Mouse (Mus musculus) midbrain, embryonic 11.5 days (tissue): Measurements from ENCODE around the gene Prc1. TPM values are rescaled to one million over a fixed set of nuclear protein-coding genes. Genes with fewer than 3 reads are reported as not detected.
A peak's percentile ranks its signal among the peaks of the same experiment; 100 is the strongest.
"Not testable (repeated sequence)": the region's sequence is repeated elsewhere in the genome, so short reads cannot be mapped to it uniquely, and the experiment has no call there.

ENCODE experiments used
- ATAC-seq: fragments of 200-750 bp; cut with Nextera tagmentation; 2 replicates; pipeline ENCODE4 v1.8.0; 2017; ENCODE audit warnings: moderate TSS enrichment, moderate library complexity; ENCODE audit not compliant: low FRiP score
- DNase-seq: peaks from one replicate; pipeline ENCODE4 v3.0.0; 2015; ENCODE audit warnings: low spot score; ENCODE audit errors: missing footprints
- H3K27ac ChIP-seq: fragments of 300-500 bp; sonication (generic); 2 replicates; pipeline ENCODE4 v1.5.1; 2014; ENCODE audit warnings: low read depth, low read length
- H3K27me3 ChIP-seq: fragments of 300-500 bp; sonication (generic); 2 replicates; pipeline ENCODE4 v1.6.1; 2014; ENCODE audit warnings: mild to moderate bottlenecking, low read length, moderate library complexity, mixed read lengths; ENCODE audit not compliant: control insufficient read depth, insufficient read depth
- H3K36me3 ChIP-seq: fragments of 300-500 bp; sonication (generic); 2 replicates; pipeline ENCODE4 v1.6.1; 2014; ENCODE audit warnings: mild to moderate bottlenecking, low read length, moderate library complexity, mixed read lengths; ENCODE audit not compliant: control insufficient read depth, insufficient read depth
- H3K4me1 ChIP-seq: fragments of 300-500 bp; sonication (generic); 2 replicates; pipeline ENCODE4 v1.6.1; 2014; ENCODE audit warnings: low read length; ENCODE audit not compliant: control insufficient read depth, insufficient read depth
- H3K4me2 ChIP-seq: fragments of 300-500 bp; sonication (generic); 2 replicates; pipeline ENCODE4 v1.6.1; 2014; ENCODE audit warnings: mild to moderate bottlenecking, moderate library complexity
- H3K4me3 ChIP-seq: fragments of 300-500 bp; sonication (generic); 2 replicates; pipeline ENCODE4 v1.5.1; 2014; ENCODE audit warnings: low read depth, low read length
- H3K9ac ChIP-seq: fragments of 300-500 bp; sonication (generic); 2 replicates; pipeline ENCODE4 v1.6.1; 2014; ENCODE audit warnings: low read length
- H3K9me3 ChIP-seq: fragments of 300-500 bp; sonication (generic); 2 replicates; pipeline ENCODE4 v1.6.1; 2016; ENCODE audit warnings: low read length; ENCODE audit not compliant: control insufficient read depth
- WGBS: fragments of 180-500 bp; shearing (Covaris S2); extraction: QIAGEN DNeasy Blood & Tissue Kit; methylation state at CpG from one replicate; pipeline ENCODE4 v1.1.7; 2014; 5-methylcytosine and 5-hydroxymethylcytosine counted together
- polyA plus RNA-seq: library from polyadenylated mRNA; unstranded; fragments of >200 nt; fragmentation: Nextera tagmentation; extraction: Ambion mirVana; gene quantifications from 2 replicates; pipeline ENCODE4 v1.2.1, GENCODE M21; 2014

The Prc1 gene
- polyA plus RNA-seq, 1 experiment from 2014 or later: 232 TPM

GRCm38 (mm10) chr7:80319846-80320496 is 25.7 kb downstream of the Prc1 start:
- Histone ChIP-seq H3K27ac (no peak overlapping the region), H3K27me3 (no peaks in the 10 kb centered on the region), H3K4me2 (no peak overlapping the region), H3K9ac (no peak overlapping the region), H3K4me3 (no peak overlapping the region), H3K9me3 (no peaks in the 10 kb centered on the region), H3K4me1 (peaks cover 9% of the 10 kb centered on the region; the same call in 1 of the 2 replicates), H3K36me3 (peaks cover 12% of the 10 kb centered on the region)
- DNase-seq (no peak), ATAC-seq (no peak)
- WGBS: 87% methylated on average over 19 of the region's 19 CpGs

GRCm38 (mm10) chr7:80323336-80323735 is 29.1 kb downstream of the Prc1 start:
- Histone ChIP-seq H3K4me2 (peak overlapping the region; percentile 69), H3K27me3 (no peaks in the 10 kb centered on the region), H3K4me1 (peaks cover 9% of the 10 kb centered on the region; the same call in 1 of the 2 replicates), H3K9ac (peak overlapping the region; percentile 84), H3K36me3 (peaks cover 23% of the 10 kb centered on the region), H3K9me3 (no peaks in the 10 kb centered on the region), H3K4me3 (peak overlapping the region; percentile 64), H3K27ac (no peak overlapping the region)
- WGBS: 27% methylated on average over 8 of the region's 8 CpGs
- ATAC-seq: no peak
- no peak for DNase-seq

DNA sequence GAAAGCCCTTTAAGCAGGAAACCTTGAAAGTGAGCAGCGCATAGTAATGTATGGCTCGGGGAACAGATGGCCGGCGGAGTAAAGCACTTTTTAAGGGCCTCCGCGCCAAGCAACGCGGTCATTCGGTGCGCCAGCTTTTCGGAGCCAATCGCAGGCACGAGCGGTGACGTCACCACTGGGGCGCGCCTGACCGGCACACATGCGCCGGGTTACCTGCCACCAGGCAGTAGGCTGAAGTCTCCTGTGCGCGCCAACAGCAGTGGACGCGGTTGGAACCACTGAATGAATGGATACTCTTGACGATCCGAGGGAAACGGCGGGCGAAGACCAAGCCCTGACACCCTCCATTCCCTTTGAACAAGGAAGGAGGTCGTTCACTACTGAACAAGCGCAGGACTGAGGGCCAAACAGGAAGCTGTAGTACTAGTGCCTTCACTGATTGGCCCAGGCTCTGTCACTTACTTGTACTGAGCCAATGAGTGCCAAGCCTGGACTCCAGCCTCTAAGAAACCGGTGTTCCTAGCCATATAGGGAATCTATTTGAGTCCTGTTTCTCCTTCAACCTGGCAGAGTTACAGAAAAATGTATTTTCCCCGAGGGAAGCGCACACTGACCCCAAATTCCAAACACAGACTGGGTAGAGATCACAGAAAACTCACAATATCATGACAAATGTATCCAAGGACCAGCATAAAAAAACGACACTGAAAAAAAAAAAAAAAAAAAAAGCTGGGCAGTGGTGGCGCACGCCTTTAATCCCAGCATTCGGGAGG is 30.0 kb downstream of the Prc1 start, which contains the start of gene Rccd1:
Rccd1 (minus strand) TSS at position 412 of the 773 bp plus-strand sequence.
- WGBS: 3% methylated on average over 38 of the region's 38 CpGs
- peaks cover 26% of the 10 kb centered on the region for H3K36me3 ChIP-seq

DNA sequence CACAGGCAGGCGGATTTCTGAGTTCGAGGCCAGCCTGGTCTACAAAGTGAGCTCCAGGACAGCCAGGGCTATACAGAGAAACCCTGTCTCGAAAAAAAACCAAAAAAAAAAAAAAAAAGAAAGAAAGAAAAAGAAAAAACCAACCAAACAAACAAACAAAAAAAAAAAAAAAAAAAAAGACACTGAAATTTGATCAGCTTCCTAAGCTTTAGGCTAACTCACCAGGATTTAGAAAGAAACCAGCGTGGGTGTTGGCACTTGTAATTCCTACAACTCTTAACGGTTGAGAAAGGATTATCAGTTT is 30.5 kb downstream of the Prc1 start:
- Histone ChIP-seq H3K36me3 (peaks cover 30% of the 10 kb centered on the region), H3K4me2 (peak overlapping the region; percentile 69)
- not testable (repeated sequence) for H3K9ac ChIP-seq, H3K27ac ChIP-seq, H3K27me3 ChIP-seq, ATAC-seq, DNase-seq, H3K4me1 ChIP-seq, H3K9me3 ChIP-seq, H3K4me3 ChIP-seq
- WGBS: 55% methylated on average over 5 of the region's 5 CpGs

More for the DNA sequence above, 30.0 kb downstream of the Prc1 start, which contains the start of gene Rccd1:
- peak within 1 kb of the TSS; percentile 84 for H3K9ac ChIP-seq
- peak within 1 kb of the TSS; percentile 69 for H3K4me2 ChIP-seq
- peak within 1 kb of the TSS; percentile 64 for H3K4me3 ChIP-seq
- DNase-seq: peak; percentile 99
- H3K9me3 ChIP-seq: no peaks in the 10 kb centered on the region
- H3K4me1 ChIP-seq: peaks cover 9% of the 10 kb centered on the region; the same call in 1 of the 2 replicates
- H3K27me3 ChIP-seq: no peaks in the 10 kb centered on the region
- peak; percentile 99 for ATAC-seq
- H3K27ac ChIP-seq: peak within 1 kb of the TSS; percentile 69

DNA sequence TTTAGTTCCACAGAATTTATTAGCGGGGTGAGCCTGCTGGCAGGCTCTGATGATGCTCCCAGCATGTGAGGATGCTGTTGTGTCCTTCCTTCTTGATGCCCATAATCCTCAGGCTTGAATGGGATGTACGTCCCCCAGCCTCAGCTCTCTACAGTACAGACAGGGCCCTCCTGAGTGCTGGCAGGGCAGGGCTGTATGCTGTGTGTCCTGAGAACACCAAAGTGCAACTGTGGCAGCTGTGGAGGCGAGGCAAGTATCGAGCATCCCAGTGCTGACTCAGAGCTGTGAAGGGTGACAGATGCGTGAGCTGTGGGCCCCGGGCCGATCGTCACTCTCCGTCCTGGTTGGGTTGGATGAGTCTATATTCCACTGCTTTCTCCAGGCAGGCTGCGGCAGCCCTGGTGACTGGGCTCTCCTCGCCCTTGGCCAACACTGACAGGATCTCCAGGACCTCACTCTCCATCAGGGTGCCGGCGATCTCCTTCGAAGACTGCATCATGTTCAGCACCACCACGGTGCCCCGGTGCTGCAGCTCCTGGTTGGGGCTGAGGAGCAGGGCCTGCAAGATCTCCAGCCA is 31.1 kb downstream of the Prc1 start:
- 94% methylated on average over 16 of the region's 16 CpGs for WGBS
- Histone ChIP-seq H3K9ac (no peak overlapping the region), H3K4me2 (no peak overlapping the region), H3K9me3 (no peaks in the 10 kb centered on the region), H3K36me3 (peaks cover 29% of the 10 kb centered on the region), H3K4me1 (peaks cover 9% of the 10 kb centered on the region; the same call in 1 of the 2 replicates), H3K4me3 (no peak overlapping the region), H3K27me3 (no peaks in the 10 kb centered on the region), H3K27ac (no peak overlapping the region)
- no peak for DNase-seq
- ATAC-seq: no peak

DNA sequence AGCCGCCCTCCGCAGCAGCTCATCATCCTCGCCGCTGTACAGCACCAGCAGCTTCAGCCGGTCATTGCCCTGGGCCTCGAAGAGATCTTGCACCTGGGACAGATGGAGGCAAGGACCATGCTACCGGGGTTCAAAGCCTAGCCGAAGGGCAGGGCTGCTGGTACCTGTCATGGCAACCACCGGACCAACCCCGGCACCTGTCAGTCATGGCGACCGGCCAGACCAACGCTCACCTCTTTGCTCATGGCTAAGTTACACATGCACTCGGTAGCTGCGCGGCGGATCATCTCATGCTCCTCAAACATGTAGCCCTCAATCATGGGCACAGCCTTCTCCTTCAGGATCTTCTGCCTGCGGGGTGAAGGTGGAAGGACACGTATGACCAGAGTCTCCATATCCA is 31.8 kb downstream of the Prc1 start:
- 96% methylated on average over 19 of the region's 19 CpGs for WGBS
- H3K27ac ChIP-seq: no peak overlapping the region
- no peak overlapping the region for H3K9ac ChIP-seq
- peaks cover 35% of the 10 kb centered on the region for H3K36me3 ChIP-seq
- no peaks in the 10 kb centered on the region for H3K9me3 ChIP-seq
- H3K4me1 ChIP-seq: peaks cover 9% of the 10 kb centered on the region; the same call in 1 of the 2 replicates
- DNase-seq (no peak), ATAC-seq (no peak)
- H3K27me3 ChIP-seq: no peaks in the 10 kb centered on the region
- H3K4me2 ChIP-seq: no peak overlapping the region
- H3K4me3 ChIP-seq: no peak overlapping the region

DNA sequence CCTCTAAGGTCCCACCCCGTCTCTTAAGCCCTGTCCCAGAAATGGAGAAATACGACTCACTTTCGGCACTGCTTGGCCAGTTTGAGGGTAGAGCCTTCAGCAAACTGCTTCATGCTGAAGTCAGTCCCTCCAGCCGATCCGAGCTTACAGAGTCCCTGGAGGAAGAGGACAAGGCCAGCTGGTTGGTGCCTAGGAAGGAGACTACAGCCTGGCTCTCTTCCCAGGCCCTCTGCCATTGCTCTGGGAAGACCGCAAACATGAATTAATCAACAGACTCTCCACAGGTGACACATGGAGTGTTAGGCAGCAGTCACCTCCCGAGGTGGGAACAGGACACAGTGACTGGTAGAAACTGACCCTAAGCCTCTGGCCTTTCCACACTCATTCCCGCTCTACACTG is 36.0 kb downstream of the Prc1 start:
- Histone ChIP-seq H3K4me1 (no peaks in the 10 kb centered on the region), H3K4me3 (no peak overlapping the region), H3K36me3 (peaks cover 65% of the 10 kb centered on the region), H3K27me3 (no peaks in the 10 kb centered on the region), H3K9me3 (no peaks in the 10 kb centered on the region), H3K9ac (no peak overlapping the region), H3K4me2 (no peak overlapping the region), H3K27ac (no peak overlapping the region)
- 90% methylated on average over 8 of the region's 8 CpGs for WGBS
- ATAC-seq (no peak), DNase-seq (no peak)

GRCm38 (mm10) chr7:80331433-80331832 is 37.2 kb downstream of the Prc1 start:
- no peaks in the 10 kb centered on the region for H3K9me3 ChIP-seq
- peaks cover 58% of the 10 kb centered on the region for H3K36me3 ChIP-seq
- no peaks in the 10 kb centered on the region for H3K27me3 ChIP-seq
- WGBS: 97% methylated on average over 19 of the region's 19 CpGs
- no peak overlapping the region for H3K4me2 ChIP-seq
- no peaks in the 10 kb centered on the region for H3K4me1 ChIP-seq
- no peak overlapping the region for H3K9ac ChIP-seq
- no peak overlapping the region for H3K27ac ChIP-seq
- DNase-seq (no peak), ATAC-seq (no peak)
- H3K4me3 ChIP-seq: no peak overlapping the region

GRCm38 (mm10) chr7:80334848-80335247 is 40.6 kb downstream of the Prc1 start:
- no peak overlapping the region for H3K27ac ChIP-seq
- H3K9me3 ChIP-seq: no peaks in the 10 kb centered on the region
- no peaks in the 10 kb centered on the region for H3K27me3 ChIP-seq
- H3K4me1 ChIP-seq: peaks cover 8% of the 10 kb centered on the region
- 86% methylated on average over 4 of the region's 4 CpGs for WGBS
- DNase-seq (no peak), ATAC-seq (no peak)
- H3K9ac ChIP-seq: no peak overlapping the region
- H3K36me3 ChIP-seq: peaks cover 46% of the 10 kb centered on the region
- H3K4me3 ChIP-seq: no peak overlapping the region
- H3K4me2 ChIP-seq: no peak overlapping the region
